Mouse (Mus musculus): Measurements from ENCODE around the gene Unc5c.

DNA sequence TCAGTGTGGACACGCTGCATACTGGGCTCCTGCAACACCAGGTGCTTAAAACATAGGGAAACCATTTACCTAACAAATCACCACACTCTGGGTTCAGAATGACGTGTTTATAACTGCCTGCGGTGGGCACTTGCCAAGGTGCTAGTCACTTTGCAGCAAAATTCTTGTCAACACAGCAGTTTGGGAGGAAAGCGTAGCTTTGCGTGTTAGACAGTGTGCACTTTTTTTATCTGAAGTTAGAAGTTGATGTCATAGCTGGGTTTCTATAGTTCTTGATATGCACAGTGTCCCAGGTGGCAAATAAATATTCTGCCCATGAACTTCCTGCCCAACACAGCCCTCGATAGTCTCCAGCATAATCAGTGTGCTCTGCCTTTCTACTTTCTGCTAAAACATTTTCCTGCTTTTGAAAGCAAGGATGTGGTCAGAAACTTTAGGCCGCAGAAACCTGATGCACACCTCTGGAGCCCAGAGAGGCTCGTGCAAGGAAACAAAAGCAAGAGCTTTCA, 313.4 kb downstream of the Unc5c start:
- no peak for TF ChIP-seq MYOD1 (IDR thresholded peaks at IDR 0.05; ENCODE audit: control insufficient read depth, insufficient read length, low read depth)
- TF ChIP-seq CTCF (IDR thresholded peaks at IDR 0.05; ENCODE audit: control insufficient read depth, insufficient read depth, insufficient read length): no peak
- no peak for TF ChIP-seq MAX (IDR thresholded peaks at IDR 0.05)
- TF ChIP-seq USF1 (IDR thresholded peaks at IDR 0.05; ENCODE audit: low read depth): no peak
- no peak for TF ChIP-seq FOSL1 (IDR thresholded peaks at IDR 0.05; ENCODE audit: insufficient read depth, low read length, poor library complexity, severe bottlenecking)
- no peak for TF ChIP-seq MYOG (IDR thresholded peaks at IDR 0.05; ENCODE audit: control insufficient read depth, extremely low read depth, insufficient read length)

Data from C2C12 (cell line).